Mouse (Mus musculus): Measurements from ENCODE around the gene Neu1.
"Not testable (repeated sequence)": the region's sequence is repeated elsewhere in the genome, so short reads cannot be mapped to it uniquely, and the experiment has no call there.

Gene Neu1

DNA sequence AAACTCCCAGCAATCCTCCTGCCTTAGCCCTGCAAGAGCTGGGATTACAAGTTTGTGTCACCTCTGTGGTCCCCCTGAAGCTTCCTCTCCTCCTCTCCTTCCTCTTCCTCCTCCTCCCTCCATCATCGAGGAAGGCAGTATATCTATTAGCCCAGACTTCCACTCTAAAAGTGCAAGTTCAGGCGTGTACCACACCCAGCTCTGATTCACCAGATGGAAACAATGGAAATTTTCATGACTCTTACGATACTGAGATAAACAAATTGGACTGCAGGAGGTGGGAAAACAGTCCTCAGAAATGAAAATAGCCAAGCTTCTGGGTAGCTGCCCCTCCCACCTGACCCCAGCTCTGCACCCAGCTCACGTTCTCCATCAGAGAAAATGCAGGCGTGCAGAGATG is 34.6 kb downstream of the Neu1 start:
- DNase-seq (ENCODE audit: low spot score), result no peak

DNA sequence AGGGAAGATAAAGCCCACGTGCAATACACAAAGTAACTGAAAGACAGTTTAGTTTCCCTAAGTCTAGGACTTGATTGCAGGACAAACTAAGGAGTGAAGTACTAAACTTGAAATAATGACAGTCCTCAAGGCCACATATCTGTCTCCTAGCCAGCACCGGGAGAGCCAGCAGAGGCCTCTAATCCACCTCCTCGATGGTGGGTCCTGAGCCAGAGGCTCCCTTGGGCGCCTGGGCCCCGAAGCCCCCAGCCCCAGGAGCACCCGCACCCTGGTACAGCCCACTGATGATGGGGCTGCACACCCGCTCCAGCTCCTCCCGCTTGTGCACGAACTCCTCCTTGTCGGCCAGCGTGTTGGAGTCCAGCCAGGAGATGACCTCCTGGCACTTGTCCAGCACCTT is 38.8 kb downstream of the Neu1 start, which contains the start of gene Gm20481:
Gene Gm20481, plus strand, starts transcription at position 91 of the 400 bp plus-strand sequence.
- DNase-seq (ENCODE audit: low spot score), result not testable (repeated sequence)

DNA sequence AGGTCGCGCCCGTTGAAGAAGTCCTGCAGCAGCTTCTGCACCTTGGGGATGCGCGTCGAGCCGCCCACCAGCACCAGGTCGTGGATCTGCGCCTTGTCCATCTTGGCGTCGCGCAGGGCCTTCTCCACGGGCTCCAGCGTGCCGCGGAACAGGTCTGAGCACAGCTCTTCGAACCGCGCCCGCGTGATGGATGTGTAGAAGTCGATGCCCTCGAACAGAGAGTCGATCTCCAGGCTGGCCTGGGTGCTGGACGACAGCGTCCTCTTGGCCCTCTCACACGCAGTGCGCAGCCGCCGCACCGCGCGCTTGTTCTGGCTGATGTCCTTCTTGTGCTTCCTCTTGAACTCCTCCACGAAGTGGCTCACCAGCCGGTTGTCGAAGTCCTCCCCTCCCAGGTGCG is 39.8 kb downstream of the Neu1 start:
- not testable (repeated sequence) for DNase-seq (ENCODE audit: low spot score)

DNA sequence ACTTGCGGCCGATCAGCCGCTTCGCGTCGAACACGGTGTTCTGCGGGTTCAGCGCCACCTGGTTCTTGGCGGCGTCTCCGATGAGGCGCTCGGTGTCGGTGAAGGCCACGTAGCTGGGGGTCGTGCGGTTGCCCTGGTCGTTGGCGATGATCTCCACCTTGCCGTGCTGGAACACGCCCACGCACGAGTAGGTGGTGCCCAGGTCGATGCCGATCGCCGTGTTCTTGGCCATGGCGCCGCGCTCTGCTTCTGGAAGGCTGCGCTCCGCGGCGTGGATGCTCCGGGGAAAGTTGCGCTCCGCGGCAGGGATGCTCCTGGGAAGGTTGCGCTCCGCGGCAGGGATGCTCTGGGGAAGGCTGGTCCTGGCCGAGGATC is 40.6 kb downstream of the Neu1 start:
- DNase-seq (ENCODE audit: low spot score), result not testable (repeated sequence)

DNA sequence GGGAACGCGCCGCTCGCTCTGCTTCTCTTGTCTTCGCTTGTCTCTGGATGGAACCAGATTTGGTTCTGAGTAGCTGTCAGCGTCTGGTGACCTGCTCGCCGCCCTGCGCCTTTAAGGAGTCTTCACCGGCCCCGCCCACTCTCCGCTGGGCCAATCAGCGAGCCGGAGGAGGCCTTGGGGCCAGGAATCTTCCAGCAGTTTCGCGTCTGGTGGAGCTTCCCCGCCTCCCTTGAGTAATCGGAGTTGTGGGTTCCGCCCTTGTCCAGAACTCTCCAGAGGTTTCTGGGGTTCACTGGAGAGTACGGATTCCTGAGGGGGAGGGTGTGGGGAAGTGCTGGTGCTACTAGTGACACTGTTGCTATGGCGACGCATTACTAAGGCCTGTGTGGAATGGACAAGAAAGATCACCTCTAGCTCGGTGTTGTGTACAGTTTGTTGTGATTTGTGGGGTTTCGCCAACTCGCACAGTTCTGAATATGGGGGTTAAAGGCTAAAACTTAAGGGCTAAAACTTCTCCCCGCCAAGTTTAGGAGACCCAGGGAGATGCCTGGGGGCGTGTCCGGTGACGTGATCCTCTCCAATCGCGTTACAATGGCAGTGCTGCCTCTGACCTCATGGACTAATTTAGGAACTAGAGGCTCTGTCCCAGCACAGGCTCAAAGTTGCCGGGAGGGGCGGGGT is 41.2 kb downstream of the Neu1 start, which contains the start of the genes Hspa1a and Hspa1l:
Gene Hspa1a, minus strand, starts transcription at position 88 of the 681 bp plus-strand sequence.
Gene Hspa1l, plus strand, starts transcription at position 635 of the 681 bp plus-strand sequence.
- peak; percentile 75 for DNase-seq (ENCODE audit: low spot score)

DNA sequence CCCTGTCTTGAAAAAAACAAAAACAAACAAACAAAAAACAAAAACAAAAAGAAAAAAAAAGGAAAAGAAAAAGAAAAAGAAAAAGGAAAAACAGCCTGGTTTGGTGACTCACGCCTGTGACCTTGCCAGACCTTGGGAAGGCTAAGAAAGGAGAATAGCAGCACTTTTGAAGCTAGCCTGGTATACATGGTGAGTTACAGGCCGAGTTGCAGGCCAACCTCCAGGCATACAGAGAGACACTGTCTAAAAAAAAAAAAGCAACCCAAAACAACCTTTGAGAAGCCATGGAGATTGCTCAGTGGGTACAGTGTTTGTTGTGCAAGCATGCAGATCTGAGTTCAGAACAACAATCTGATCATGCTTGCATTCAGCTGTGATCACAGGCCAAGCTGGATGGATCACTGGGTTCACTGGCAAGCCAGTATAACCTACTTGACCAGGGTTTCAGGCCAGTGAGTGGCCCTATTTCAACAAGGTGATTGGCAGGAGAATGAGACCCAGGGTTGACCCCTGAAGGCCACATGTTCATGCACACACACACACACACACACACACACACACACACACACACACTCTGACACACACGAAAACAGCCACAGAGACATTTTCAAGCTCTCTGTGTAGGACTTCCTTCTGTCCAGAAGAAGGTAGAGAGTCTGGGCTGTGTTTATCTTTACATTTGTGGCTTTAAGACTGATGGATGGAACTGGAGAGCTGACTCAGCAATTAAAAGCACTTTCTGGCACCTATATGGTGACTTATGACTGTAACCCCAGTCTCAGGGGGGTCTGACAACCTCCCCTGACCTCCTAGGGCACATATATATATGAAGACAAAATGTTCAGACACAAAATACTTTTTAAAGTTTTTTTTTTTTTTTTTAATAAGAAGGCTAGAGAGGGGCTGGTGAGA is 44.8 kb downstream of the Neu1 start:
- DNase-seq (ENCODE audit: low spot score), result no peak

DNA sequence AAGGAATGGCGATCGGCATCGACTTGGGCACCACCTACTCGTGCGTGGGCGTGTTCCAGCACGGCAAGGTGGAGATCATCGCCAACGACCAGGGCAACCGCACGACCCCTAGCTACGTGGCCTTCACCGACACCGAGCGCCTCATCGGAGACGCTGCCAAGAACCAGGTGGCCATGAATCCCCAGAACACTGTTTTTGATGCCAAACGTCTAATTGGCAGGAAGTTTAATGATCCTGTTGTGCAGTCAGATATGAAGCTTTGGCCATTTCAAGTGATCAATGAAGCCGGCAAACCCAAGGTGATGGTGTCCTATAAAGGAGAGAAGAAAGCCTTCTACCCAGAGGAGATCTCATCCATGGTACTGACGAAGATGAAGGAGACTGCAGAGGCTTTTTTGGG is 45.9 kb downstream of the Neu1 start:
- no peak for DNase-seq (ENCODE audit: low spot score)

DNA sequence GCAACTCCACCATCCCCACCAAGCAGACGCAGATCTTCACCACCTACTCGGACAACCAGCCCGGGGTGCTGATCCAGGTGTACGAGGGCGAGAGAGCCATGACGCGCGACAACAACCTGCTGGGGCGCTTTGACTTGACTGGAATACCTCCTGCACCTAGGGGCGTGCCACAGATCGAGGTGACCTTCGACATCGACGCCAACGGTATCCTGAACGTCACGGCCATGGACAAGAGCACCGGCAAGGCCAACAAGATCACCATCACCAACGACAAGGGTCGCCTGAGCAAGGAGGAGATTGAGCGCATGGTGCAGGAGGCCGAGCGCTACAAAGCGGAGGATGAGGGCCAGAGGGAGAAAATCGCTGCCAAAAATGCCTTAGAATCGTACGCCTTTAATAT is 47.2 kb downstream of the Neu1 start:
- DNase-seq (ENCODE audit: low spot score), result no peak

DNA sequence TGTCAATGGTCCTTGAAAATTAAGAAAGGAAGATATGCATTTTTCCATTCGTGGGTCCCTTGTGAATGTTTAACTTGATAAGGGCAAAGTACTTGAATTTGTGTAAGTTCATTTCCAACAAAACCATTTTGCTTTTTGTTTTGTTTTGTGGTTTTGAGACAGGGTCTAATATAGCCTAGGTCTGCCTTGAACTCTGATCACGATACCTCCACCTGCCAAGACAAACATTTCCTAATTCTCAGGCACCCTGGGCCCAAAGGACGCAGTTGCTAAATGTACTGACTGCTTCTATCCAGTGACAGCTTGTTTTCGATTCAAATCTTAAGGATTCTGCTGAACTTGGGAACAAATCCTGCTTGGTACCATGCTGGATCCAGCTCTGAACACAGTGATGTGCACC is 48.6 kb downstream of the Neu1 start:
- no peak for DNase-seq (ENCODE audit: low spot score)

DNA sequence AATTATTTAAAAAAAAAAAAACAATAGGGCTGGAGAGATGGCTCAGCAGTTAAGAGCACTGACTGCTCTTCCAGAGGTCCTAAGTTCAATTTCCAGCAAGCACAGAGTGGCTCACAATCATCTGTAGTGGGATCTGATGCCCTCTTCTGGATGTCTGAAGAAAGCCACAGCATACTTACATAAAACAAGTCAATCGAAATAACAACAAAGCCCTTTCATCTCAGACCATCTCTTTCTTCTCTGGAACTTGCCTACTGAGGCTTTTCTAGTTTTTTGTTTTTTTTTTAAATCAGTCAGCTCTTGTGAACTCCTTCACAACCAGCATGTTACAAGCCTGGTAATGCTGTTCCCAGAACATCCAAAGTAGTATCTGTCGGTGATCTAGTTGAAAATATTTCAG is 49.6 kb downstream of the Neu1 start:
- no peak for DNase-seq (ENCODE audit: low spot score)

DNA sequence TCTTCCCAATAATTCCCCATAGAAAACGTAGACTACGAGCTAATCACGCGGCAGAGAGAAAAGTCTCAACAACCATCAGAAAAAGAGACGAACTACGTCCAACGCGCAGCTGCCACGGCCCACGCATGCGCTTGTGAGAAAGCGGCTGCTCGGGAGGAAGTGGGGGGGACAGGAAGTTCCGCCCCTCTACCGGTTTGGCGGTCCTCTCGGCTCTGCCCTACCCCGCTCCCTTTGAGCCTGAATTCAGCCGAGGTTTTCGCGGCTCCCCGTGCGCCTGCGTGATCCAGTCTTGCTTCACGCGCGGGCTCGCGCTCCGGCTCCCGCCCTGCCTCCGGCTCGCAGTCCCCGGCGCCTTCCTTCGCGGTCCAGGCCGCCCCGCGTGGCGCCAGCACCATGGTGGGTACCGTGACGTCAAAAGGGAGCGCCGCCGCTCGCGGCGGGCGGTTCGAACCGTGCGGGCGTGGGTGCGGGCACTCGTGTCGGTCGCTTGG is 50.7 kb downstream of the Neu1 start, which contains the start of gene Lsm2:
Gene Lsm2, plus strand, starts transcription at position 173 of the 491 bp plus-strand sequence.
- DNase-seq (ENCODE audit: low spot score), result peak; percentile 91

DNA sequence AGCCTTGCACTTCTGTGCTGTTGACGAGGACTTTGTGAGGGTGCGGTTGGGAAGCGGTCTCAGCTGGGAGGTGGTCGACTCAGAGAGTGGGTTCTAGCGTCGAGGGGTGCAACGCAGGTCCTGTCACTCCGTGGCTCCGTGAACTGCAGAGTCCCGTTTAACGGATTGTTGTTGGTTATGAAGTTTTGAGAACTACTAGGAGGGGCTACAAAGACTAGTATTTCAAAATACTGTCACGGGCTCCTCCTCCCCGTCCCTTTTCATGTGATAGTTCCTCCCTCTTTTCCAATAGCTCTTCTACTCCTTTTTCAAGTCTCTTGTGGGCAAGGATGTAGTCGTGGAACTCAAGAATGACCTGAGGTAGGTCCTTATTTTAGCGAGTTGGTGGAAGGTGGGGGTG is 51.3 kb downstream of the Neu1 start:
- no peak for DNase-seq (ENCODE audit: low spot score)

DNA sequence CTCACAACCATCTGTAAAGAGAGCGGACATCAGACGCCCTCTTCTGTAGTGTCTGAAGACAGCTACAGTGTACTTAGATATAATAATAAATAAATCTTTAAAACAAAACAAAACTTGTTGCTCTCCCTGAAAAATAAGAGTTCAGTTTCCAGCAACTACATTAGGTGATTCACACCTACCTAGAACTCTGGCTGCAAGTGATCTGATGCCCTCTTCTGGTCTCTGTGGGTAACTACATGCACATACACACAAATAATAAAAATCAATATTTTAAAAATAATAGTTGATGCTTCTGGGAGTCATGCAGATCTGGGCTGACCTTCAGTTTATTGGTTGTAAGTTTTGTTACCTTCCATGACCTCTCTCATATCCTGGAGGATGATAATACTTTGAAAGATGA is 53.2 kb downstream of the Neu1 start:
- DNase-seq (ENCODE audit: low spot score), result no peak

Data from layer of hippocampus, adult 11-12 months (tissue).